Mouse (Mus musculus) hindbrain, embryonic 12.5 days (tissue): ENCODE results near the gene Atf6b. TPM values are rescaled to one million over a fixed set of nuclear protein-coding genes. Genes with fewer than 3 reads are reported as not detected.

Experiments used
- ATAC-seq: fragments of 200-750 bp; cut with Nextera tagmentation; 2 replicates; pipeline ENCODE4 v1.8.0; 2017; ENCODE audit warnings: moderate TSS enrichment; ENCODE audit not compliant: low FRiP score
- H3K27ac ChIP-seq: fragments of 300-500 bp; sonication (generic); 2 replicates; pipeline ENCODE4 v1.5.1; 2016; ENCODE audit warnings: mild to moderate bottlenecking
- H3K27me3 ChIP-seq: fragments of 300-500 bp; sonication (generic); 2 replicates; pipeline ENCODE4 v1.6.1; 2016; ENCODE audit warnings: mild to moderate bottlenecking
- H3K36me3 ChIP-seq: fragments of 300-500 bp; sonication (generic); 2 replicates; pipeline ENCODE4 v1.6.1; 2016; ENCODE audit warnings: mild to moderate bottlenecking
- H3K4me1 ChIP-seq: fragments of 300-500 bp; sonication (generic); 2 replicates; pipeline ENCODE4 v1.6.1; 2016
- H3K4me2 ChIP-seq: fragments of 300-500 bp; sonication (generic); replicated peaks from 2 replicates; pipeline ENCODE4 v1.6.1; 2016; ENCODE audit warnings: mild to moderate bottlenecking
- H3K4me3 ChIP-seq: fragments of 300-500 bp; sonication (generic); 2 replicates; pipeline ENCODE4 v1.5.1; 2016; ENCODE audit warnings: mild to moderate bottlenecking
- H3K9ac ChIP-seq: fragments of 300-500 bp; sonication (generic); 2 replicates; pipeline ENCODE4 v1.6.1; 2016; ENCODE audit warnings: mild to moderate bottlenecking, moderate library complexity
- H3K9me3 ChIP-seq: fragments of 300-500 bp; sonication (generic); replicated peaks from 2 replicates; pipeline ENCODE4 v1.6.1; 2016; ENCODE audit warnings: mild to moderate bottlenecking
- WGBS: fragments of 180-500 bp; shearing (Covaris S2); methylation state at CpG from one replicate; pipeline ENCODE4 v1.1.7; 2016; 5-methylcytosine and 5-hydroxymethylcytosine counted together
- polyA plus RNA-seq: library from polyadenylated mRNA; unstranded; fragments of >200 nt; fragmentation: Nextera tagmentation; extraction: Ambion mirVana; gene quantifications from 2 replicates; pipeline ENCODE4 v1.2.1, GENCODE M21; 2016

Atf6b gene
- polyA plus RNA-seq, 1 experiment from 2014 or later: 114 TPM

DNA sequence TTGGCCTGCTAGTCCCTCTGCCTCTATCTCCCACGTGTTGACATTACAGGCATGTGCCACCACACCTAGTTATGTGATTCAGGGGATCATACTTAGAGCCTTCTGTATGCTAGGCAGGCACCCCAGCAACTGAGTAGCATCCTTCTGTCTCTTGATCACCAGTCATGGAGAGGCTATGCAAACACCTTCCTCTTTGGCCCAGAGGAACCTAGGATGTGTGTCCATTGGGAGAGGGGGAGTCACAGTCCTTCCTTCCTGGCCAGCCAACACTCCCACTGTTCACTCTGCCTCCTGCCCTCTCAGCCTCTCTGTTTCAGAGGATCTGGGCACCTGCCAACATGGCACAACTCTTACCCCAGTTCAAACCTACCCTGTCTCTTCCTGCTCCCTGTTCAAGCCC lies 16.6 kb downstream of the Atf6b start:
- H3K9me3 ChIP-seq: no peaks in the 10 kb centered on the region
- ATAC-seq: no peak

GRCm38 (mm10) chr17:34664472-34664871 lies 17.5 kb downstream of the Atf6b start:
- peaks cover 10% of the 10 kb centered on the region for H3K4me1 ChIP-seq
- ATAC-seq: no peak
- H3K27ac ChIP-seq: no peak overlapping the region
- H3K9me3 ChIP-seq: no peaks in the 10 kb centered on the region
- 82% methylated on average over 7 of the region's 7 CpGs for WGBS
- no peak overlapping the region for H3K4me3 ChIP-seq
- H3K4me2 ChIP-seq: no peak overlapping the region
- H3K27me3 ChIP-seq: peaks cover 54% of the 10 kb centered on the region
- H3K36me3 ChIP-seq: no peaks in the 10 kb centered on the region
- H3K9ac ChIP-seq: no peak overlapping the region

More for the DNA sequence above, 16.6 kb downstream of the Atf6b start:
- H3K4me3 ChIP-seq: no peak overlapping the region
- H3K4me2 ChIP-seq: no peak overlapping the region
- H3K27me3 ChIP-seq: peaks cover 52% of the 10 kb centered on the region
- WGBS: 43% methylated on average over 1 of the region's 1 CpGs
- H3K4me1 ChIP-seq: peaks cover 10% of the 10 kb centered on the region
- no peak overlapping the region for H3K27ac ChIP-seq
- H3K9ac ChIP-seq: no peak overlapping the region
- H3K36me3 ChIP-seq: no peaks in the 10 kb centered on the region

- no peaks in the 10 kb centered on the region for H3K36me3 ChIP-seq
- peaks cover 74% of the 10 kb centered on the region for H3K27me3 ChIP-seq
- no peak within 1 kb of the TSS for H3K27ac ChIP-seq
- peak within 1 kb of the TSS; percentile 34 for H3K4me3 ChIP-seq
- peak within 1 kb of the TSS; percentile 33; the same call in 1 of the 2 replicates for H3K9ac ChIP-seq
- peaks cover 17% of the 10 kb centered on the region for H3K4me1 ChIP-seq
- 66% methylated on average over 7 of the region's 7 CpGs for WGBS
- no peak for ATAC-seq
- peak within 1 kb of the TSS; percentile 64 for H3K4me2 ChIP-seq
- no peaks in the 10 kb centered on the region for H3K9me3 ChIP-seq
Observed at GRCm38 (mm10) chr17:34670235-34670634, 23.3 kb downstream of the Atf6b start, which contains the start of gene Tnxb. Gene Tnxb, plus strand, starts transcription at chr17:34670535.

GRCm38 (mm10) chr17:34671151-34672066 lies 24.5 kb downstream of the Atf6b start:
- 7% methylated on average over 91 of the region's 93 CpGs for WGBS
- H3K4me3 ChIP-seq: peak overlapping the region; percentile 34
- H3K27ac ChIP-seq: no peak overlapping the region
- no peaks in the 10 kb centered on the region for H3K9me3 ChIP-seq
- H3K27me3 ChIP-seq: peaks cover 82% of the 10 kb centered on the region
- peaks cover 17% of the 10 kb centered on the region for H3K4me1 ChIP-seq
- ATAC-seq: peak; percentile 43; the same call in 1 of the 2 replicates
- no peaks in the 10 kb centered on the region for H3K36me3 ChIP-seq
- peak overlapping the region; percentile 33; the same call in 1 of the 2 replicates for H3K9ac ChIP-seq
- peak overlapping the region; percentile 64 for H3K4me2 ChIP-seq

DNA sequence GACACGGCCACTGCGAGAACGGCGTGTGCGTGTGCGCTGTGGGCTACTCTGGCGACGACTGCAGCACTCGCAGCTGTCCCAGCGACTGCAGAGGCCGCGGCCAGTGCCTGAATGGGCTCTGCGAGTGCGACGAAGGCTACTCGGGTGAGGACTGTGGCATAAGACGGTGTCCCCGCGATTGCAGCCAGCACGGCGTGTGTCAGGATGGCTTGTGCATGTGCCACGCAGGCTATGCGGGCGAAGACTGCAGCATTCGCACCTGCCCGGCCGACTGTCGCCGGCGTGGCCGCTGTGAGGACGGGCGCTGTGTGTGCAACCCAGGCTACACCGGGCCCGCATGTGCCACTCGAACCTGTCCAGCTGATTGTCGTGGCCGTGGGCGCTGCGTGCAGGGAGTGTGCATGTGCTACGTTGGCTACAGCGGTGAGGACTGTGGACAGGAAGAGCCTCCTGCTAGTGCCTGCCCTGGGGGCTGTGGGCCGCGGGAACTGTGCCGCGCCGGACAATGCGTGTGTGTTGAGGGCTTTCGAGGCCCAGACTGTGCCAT lies 25.4 kb downstream of the Atf6b start:
- H3K27ac ChIP-seq: no peak overlapping the region
- H3K36me3 ChIP-seq: no peaks in the 10 kb centered on the region
- peak overlapping the region; percentile 64 for H3K4me2 ChIP-seq
- H3K4me3 ChIP-seq: peak overlapping the region; percentile 34
- ATAC-seq: peak; percentile 7; the same call in 1 of the 2 replicates
- WGBS: 36% methylated on average over 49 of the region's 49 CpGs
- no peak overlapping the region for H3K9ac ChIP-seq
- H3K4me1 ChIP-seq: peaks cover 17% of the 10 kb centered on the region
- H3K9me3 ChIP-seq: no peaks in the 10 kb centered on the region
- peaks cover 86% of the 10 kb centered on the region for H3K27me3 ChIP-seq

- no peak for ATAC-seq
- H3K27ac ChIP-seq: no peak overlapping the region
- H3K4me1 ChIP-seq: peaks cover 17% of the 10 kb centered on the region
- no peak overlapping the region for H3K9ac ChIP-seq
- WGBS: 86% methylated on average over 7 of the region's 7 CpGs
- H3K4me2 ChIP-seq: no peak overlapping the region
- H3K36me3 ChIP-seq: no peaks in the 10 kb centered on the region
- H3K4me3 ChIP-seq: no peak overlapping the region
- H3K9me3 ChIP-seq: no peaks in the 10 kb centered on the region
- H3K27me3 ChIP-seq: peaks cover 84% of the 10 kb centered on the region
Observed at GRCm38 (mm10) chr17:34673139-34673538, 26.2 kb downstream of the Atf6b start.

GRCm38 (mm10) chr17:34674524-34675204 lies 27.7 kb downstream of the Atf6b start:
- H3K9me3 ChIP-seq: no peaks in the 10 kb centered on the region
- no peak for ATAC-seq
- no peaks in the 10 kb centered on the region for H3K36me3 ChIP-seq
- 68% methylated on average over 11 of the region's 11 CpGs for WGBS
- H3K4me1 ChIP-seq: peaks cover 17% of the 10 kb centered on the region
- no peak overlapping the region for H3K4me2 ChIP-seq
- H3K4me3 ChIP-seq: no peak overlapping the region
- H3K9ac ChIP-seq: no peak overlapping the region
- H3K27me3 ChIP-seq: peaks cover 90% of the 10 kb centered on the region
- H3K27ac ChIP-seq: no peak overlapping the region

- H3K4me2 ChIP-seq: no peak overlapping the region
- peaks cover 17% of the 10 kb centered on the region for H3K4me1 ChIP-seq
- no peak for ATAC-seq
- no peaks in the 10 kb centered on the region for H3K9me3 ChIP-seq
- no peak overlapping the region for H3K27ac ChIP-seq
- H3K4me3 ChIP-seq: no peak overlapping the region
- 76% methylated on average over 13 of the region's 13 CpGs for WGBS
- no peaks in the 10 kb centered on the region for H3K36me3 ChIP-seq
- no peak overlapping the region for H3K9ac ChIP-seq
- peaks cover 90% of the 10 kb centered on the region for H3K27me3 ChIP-seq
Observed at GRCm38 (mm10) chr17:34675205-34676092, 28.5 kb downstream of the Atf6b start.

DNA sequence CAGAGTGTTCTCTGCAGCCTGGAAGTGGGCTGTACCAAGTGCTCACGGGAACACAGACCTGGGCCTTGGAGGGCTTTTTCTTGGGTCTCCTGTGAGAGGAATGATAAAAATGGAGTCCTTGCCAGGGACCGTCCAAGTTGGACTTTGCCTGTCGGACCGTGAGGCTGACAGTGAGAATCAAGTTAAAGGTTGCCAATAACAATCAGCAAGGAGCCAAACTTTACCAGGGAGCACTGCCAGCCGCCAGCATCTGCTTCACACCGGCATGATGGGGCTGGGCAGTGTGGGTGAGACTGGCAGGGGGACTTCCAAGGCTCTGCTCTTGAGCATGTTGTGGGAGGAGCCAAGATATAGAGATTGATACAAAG lies 29.1 kb downstream of the Atf6b start:
- 82% methylated on average over 6 of the region's 6 CpGs for WGBS
- Histone ChIP-seq H3K27me3 (peaks cover 85% of the 10 kb centered on the region), H3K4me2 (no peak overlapping the region)

DNA sequence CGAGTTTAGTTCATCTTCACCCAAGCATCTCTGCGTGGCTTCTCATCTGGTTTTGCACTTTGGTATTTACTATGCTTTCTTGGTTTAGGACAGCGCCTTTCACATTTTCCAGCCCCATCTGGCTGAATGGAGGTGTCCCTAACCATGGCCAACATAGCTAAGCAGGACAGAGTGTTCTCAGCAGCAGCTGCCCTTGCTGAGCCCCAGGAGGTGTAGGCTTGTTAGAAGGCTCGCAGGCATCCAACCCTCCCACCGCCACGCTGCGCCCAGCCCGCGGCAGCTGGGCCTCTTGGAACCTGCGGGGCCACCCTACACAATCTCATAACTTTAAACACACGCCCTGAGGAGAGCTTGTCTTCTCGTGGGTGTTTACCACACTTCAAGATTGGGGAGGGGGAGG lies 29.7 kb downstream of the Atf6b start:
- Histone ChIP-seq H3K4me1 (peaks cover 10% of the 10 kb centered on the region), H3K27me3 (peaks cover 80% of the 10 kb centered on the region), H3K9ac (no peak overlapping the region), H3K4me2 (no peak overlapping the region), H3K27ac (no peak overlapping the region), H3K4me3 (no peak overlapping the region), H3K36me3 (no peaks in the 10 kb centered on the region), H3K9me3 (no peaks in the 10 kb centered on the region)
- no peak for ATAC-seq
- 74% methylated on average over 12 of the region's 12 CpGs for WGBS

More for the DNA sequence above, 29.1 kb downstream of the Atf6b start:
- no peaks in the 10 kb centered on the region for H3K9me3 ChIP-seq
- H3K4me3 ChIP-seq: no peak overlapping the region
- H3K9ac ChIP-seq: no peak overlapping the region
- no peaks in the 10 kb centered on the region for H3K36me3 ChIP-seq
- peaks cover 16% of the 10 kb centered on the region for H3K4me1 ChIP-seq
- no peak for ATAC-seq
- H3K27ac ChIP-seq: no peak overlapping the region

- WGBS: 86% methylated on average over 26 of the region's 26 CpGs
- H3K36me3 ChIP-seq: no peaks in the 10 kb centered on the region
- H3K9me3 ChIP-seq: no peaks in the 10 kb centered on the region
- H3K4me1 ChIP-seq: peaks cover 4% of the 10 kb centered on the region; the same call in 1 of the 2 replicates
- no peak overlapping the region for H3K4me2 ChIP-seq
- H3K27me3 ChIP-seq: peaks cover 47% of the 10 kb centered on the region
- H3K4me3 ChIP-seq: no peak overlapping the region
- no peak for ATAC-seq
- H3K27ac ChIP-seq: no peak overlapping the region
- no peak overlapping the region for H3K9ac ChIP-seq
Observed at GRCm38 (mm10) chr17:34680191-34680590, 33.2 kb downstream of the Atf6b start.
